Mouse (Mus musculus): ENCODE measurements around the gene Btg4.

DNA sequence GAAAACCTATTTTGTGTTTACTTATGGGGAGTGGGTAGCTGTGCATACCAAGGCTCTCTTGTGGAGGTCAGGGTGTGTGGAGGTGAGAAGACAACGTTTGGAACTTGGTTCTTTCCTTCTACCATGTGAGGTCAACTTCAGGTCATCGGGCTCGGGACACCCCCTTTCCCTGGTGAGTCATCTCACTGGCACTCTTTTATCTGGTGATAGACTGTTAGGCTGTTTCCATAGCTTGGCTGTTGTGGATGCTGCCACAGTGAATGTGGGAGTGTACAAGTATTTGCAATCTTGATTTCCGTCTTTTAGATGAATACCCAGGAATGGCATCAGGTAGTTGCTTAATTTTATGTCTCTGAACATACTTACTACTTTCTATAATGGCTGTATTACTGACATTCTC is 45.0 kb upstream of the Btg4 start:
- no peak for TF ChIP-seq ZNF384 (IDR thresholded peaks at IDR 0.05; ENCODE audit: low read depth, low read length)
- no peak for TF ChIP-seq MAFK (IDR thresholded peaks at IDR 0.05; ENCODE audit: insufficient read depth, low read depth, low read length)
- TF ChIP-seq ZC3H11A (IDR thresholded peaks at IDR 0.05; ENCODE audit: borderline replicate concordance, low read depth, low read length) = no peak
